Mouse (Mus musculus) kidney, adult 9 months (tissue): ENCODE data around the gene Ssb.
"Not testable (repeated sequence)": the region's sequence is repeated elsewhere in the genome, so short reads cannot be mapped to it uniquely, and the experiment has no call there.

Experiments
- DNase-seq: peaks from one replicate; pipeline ENCODE4 v3.0.0; 2022

Ssb gene

GRCm38 (mm10) chr2:69883990-69884391 is 22.6 kb downstream of the Ssb start:
- DNase-seq: no peak

DNA sequence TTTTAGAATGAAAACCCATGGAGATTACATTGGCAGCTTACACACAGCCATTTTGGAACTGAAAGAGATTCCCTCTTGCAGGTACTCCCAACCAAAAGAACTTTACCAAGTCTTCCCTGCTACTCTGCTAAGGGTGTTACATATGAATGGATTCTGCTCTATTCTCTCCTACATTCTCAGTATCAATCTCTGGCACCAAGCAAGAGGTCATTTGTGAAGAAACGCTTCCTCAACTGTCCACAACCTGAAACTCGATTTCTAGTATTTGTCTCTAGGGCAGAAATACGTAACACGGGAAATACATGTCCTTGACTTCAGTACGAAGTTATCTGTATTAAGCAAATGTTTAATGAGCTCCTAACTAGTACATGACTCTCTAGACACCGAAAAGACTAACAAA is 23.2 kb downstream of the Ssb start:
- DNase-seq: no peak

- DNase-seq: peak; percentile 26
Observed at GRCm38 (mm10) chr2:69885050-69885449, 23.7 kb downstream of the Ssb start.

GRCm38 (mm10) chr2:69885451-69886305 is 24.3 kb downstream of the Ssb start, which contains the start of gene Mettl5:
TSS of gene Mettl5 (minus strand) at chr2:69885615.
- DNase-seq: peak; percentile 87

DNA sequence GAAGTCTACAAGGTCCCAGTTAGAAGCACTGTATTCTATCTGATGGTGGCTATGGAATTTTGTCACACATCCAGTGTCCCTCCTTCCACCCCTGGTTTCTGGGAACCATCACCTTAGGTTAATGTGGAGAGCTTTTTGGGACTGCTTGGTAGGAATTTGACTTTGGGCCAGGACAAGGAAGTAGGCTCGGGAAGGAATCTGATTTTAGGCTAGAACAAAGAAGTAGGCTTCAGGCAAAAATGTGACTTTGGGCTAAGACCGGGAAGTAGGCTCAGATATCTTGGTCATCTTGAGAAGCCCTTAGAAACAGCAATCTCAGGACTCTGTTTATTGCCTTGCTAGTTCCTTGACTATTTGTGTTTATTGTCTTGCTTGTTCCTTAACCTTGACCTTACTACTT is 27.6 kb downstream of the Ssb start:
- no peak for DNase-seq

DNA sequence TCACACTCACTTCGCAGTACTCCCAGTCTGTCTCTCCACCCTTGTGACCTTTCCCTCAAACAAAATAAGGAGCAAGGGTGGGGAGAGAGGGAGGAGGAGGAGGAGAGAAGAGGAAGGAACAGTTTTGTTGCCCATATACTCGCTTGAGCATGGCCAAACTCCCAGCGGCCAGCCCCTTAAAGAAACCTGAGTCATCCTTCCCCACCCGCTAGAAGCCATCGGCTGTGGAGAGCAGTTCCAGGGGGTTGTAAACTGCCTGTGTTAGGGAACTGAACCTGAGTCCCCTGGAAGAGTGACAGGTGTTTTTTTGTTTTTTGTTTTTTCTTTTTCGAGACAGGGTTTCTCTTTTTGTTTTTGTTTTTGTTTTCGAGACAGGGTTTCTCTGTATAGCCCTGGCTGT is 29.5 kb downstream of the Ssb start:
- no peak for DNase-seq

DNA sequence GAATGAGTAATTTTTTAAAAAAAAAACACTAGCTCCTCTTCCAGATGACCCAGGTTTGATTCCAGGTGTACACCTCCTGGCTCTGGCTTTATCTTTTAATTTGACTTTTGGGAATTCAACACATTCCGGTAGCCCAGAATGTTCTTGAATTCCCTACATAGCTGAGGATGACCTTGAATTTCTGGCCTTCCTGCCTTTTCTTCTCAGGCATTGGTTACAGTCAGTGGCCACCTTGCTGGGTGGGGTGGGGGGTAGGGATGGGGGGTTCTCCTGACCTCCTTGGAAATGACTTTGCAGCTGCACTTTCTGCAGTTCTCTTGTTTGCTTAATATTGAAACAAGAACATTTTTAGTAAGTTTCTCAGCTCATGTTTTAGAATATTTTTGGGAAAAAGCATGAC is 31.8 kb downstream of the Ssb start:
- DNase-seq: no peak

GRCm38 (mm10) chr2:69893891-69894290 is 32.5 kb downstream of the Ssb start:
- DNase-seq: no peak

- no peak for DNase-seq
Observed at GRCm38 (mm10) chr2:69895502-69896223, 34.3 kb downstream of the Ssb start.

GRCm38 (mm10) chr2:69896224-69896581 is 34.8 kb downstream of the Ssb start:
- DNase-seq: no peak

- DNase-seq: peak; percentile 97
Observed at GRCm38 (mm10) chr2:69897039-69897617, 35.8 kb downstream of the Ssb start, which contains the start of gene Ubr3. TSS of gene Ubr3 (plus strand) at chr2:69897246.

DNA sequence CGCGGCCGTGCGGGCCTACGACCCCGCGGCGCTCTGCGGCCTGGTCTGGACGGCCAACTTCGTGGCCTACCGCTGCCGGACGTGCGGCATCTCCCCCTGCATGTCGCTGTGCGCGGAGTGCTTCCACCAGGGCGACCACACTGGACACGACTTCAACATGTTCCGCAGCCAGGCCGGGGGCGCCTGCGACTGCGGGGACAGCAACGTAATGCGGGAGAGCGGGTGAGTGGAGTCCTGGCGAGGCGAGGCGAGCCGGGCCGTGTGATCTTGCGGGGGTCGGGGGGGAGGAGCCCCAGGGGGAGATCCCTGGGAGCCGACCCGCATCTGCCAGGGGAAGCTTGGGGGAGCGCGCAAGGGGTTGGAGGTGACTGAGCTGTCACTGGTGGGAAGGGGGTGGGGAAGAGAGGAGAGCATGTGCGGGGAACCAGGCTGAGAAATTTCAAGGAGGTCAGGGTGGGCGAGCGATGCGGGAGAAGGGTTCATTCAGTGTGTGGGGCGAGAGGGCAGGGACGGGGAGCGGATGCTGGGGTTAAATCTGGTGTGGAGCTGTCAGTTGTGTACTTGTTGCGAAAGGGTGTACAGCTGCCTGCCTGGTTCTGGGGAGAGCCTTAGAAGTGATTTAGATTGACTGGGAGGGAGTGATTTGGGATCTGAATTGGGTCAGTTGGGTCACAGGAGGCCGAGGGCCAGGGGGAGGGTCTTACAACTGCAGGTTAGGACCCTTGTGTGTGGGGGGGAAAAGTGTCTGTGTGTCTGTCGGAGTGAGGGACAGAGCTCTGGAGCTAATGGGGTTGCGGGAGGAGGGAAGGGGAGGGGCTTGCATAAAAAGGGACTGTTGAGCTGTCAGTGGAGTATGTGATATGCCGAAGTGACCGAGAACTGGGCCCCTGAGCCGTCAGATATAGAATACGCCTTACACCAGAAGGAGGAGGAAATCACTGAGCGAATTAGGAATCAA is 36.5 kb downstream of the Ssb start:
- peak; percentile 64 for DNase-seq

- no peak for DNase-seq
Observed at GRCm38 (mm10) chr2:69903541-69903940, 42.2 kb downstream of the Ssb start.

DNA sequence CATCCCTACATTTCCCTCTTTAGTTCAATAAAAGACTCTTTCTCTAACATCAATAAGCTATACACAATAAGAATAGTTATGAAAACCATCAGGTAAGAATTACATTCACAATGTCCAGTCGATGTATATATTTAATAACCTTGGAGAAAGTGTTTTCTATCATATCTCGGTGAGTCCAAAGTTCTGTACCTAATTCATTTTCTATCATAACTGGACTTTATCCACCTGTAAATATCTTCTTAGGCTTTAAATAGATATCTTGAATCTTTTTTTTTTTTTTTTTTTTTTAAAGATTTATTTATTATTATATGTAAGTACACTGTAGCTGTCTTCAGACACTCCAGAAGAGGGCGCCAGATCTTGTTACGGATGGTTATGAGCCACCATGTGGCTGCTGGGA is 46.0 kb downstream of the Ssb start:
- not testable (repeated sequence) for DNase-seq

- DNase-seq: no peak
Observed at GRCm38 (mm10) chr2:69912801-69913200, 51.4 kb downstream of the Ssb start.

GRCm38 (mm10) chr2:69917301-69917700 is 55.9 kb downstream of the Ssb start:
- no peak for DNase-seq
